Mouse (Mus musculus) megakaryocyte, adult 5-6 weeks (primary cell): Measurements from ENCODE around the gene Tnfrsf22. TPM values are rescaled to one million over a fixed set of nuclear protein-coding genes. Genes with fewer than 3 reads are reported as not detected.

Experiments
- ATAC-seq: 2 replicates; pipeline ENCODE4 v1.8.0; 2016; ENCODE audit warnings: mild to moderate bottlenecking, inconsistent platforms; ENCODE audit not compliant: poor library complexity, severe bottlenecking
- total RNA-seq, 2 experiments: library from RNA; stranded (forward) in 1 of 2; stranded (reverse) in 1 of 2; fragments of 153-499, 151-499 nt in 1 of 2; fragments of 221-1000, 200-1000 nt in 1 of 2; gene quantifications; 2 replicates each; pipeline versions ENCODE4 v1.2.3 to v1.2.4; 2015 to 2017

Tnfrsf22 gene
- total RNA-seq, 2 experiments from 2014 or later, result 1.7 to 2.1 TPM

DNA sequence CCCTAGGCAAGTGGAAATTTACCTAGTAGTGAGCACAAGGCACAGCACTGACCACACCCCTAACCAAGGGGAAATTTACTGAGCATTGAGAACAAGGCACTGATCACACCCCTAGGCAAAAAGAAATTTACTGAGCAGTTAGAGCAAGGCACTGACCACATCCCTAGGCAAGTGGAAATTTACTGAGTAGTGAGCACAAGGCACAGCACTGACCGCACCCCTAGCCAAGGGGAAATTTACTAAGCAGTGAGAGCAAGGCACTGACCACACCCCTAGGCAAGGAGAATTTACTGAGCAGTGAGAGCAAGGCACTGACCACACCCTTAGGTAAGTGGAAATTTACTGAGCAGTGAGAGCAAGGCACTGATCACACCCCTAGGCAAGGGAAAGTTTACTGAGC is 12.8 kb downstream of the Tnfrsf22 start:
- peak; percentile 74 for ATAC-seq

DNA sequence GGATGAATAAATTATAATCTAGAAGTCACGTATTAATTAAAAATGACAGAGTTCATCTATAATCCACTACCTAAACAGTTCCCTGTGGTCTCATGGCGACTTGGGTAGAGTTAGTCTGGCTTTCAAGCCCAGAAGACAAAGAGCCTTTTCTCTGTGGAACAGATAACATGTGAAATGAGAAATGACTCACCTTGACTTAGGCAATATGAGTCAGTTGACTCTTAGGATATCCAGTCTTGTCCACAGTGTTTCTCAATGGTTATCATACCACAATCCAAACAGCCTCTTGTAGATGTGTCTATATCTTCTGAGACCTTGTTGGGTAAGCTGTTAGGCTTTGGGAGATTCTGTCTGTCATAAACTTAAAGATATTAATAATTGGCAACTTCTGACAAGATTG is 18.0 kb downstream of the Tnfrsf22 start:
- ATAC-seq, result no peak

DNA sequence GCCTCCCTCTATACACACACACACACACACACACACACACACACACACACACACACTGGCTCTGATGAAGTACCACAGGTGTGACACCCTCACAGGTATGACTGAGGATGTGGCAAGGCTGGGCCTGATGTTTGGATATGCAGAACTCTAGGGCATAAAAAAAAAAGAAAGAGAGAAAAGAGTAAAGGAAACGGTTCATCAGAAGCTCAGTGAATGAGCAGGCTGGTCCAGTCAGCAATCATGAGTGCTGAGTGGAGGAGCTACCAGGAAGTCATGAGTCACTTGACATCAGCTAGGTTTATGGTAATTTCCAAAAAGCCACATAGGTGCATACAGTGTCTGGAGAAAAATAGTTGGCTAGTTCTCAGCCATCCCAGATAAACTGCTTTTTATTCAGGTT is 20.0 kb downstream of the Tnfrsf22 start:
- 0 out of 2 replicates have a peak, but pooled peaks have one; percentile 11 for ATAC-seq

DNA sequence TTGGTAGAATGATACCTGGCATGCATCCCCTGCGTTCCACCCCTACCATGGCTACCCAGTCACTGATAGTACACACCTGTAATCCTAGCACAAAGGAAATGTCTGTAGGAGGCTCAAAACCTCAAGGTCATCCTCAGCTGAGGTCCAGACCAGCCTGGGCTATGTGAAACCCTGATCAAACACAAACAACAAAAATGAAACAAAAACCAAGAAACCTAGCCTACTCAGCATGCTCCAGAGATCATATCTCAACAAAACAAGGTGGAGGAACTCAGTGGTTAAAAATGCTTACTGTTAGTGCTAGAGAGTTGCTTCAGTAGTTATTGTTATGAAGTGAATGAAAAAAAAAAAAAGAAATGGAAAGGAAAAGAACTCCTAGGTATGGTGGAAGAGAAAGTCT is 20.9 kb downstream of the Tnfrsf22 start, which contains the start of gene Tnfrsf26:
Gene Tnfrsf26, minus strand, starts transcription at position 183 of the 400 bp plus-strand sequence.
- peak; percentile 18; the same call in 1 of the 2 replicates for ATAC-seq

DNA sequence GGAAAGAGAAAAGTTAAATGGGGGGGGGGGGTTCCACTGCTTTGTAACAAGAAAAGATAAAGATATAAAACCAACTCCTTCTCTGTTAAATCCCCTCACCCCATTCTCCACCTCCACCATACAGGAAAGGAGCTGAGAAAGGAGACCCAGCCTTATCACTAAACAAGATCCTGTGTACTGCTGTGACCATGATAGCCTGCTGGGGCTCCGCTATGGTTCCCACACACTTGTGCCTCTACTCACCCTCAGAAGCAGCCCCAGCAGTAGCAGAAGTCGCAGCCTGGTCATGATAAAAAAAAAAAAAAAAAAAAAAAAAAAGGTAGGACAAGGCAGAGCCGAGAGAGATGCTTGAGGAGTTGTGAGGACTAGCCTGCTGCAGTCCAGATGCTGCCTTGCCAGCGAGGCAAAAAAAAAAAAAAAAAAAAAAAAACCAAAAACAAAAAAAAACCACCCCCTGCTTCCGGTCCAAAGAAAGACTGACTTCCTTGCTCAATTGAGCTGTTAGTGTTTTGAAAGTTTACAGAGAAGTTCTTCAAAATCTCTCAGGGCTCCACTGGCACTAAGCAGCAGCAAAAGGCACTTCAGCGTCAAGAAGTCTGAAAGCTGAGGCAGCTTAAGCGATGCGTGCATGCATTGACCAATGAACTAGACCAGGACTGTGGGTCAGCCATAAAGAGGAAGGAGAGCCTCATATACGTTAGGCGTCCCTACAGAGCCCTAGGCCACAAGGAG is 21.7 kb downstream of the Tnfrsf22 start:
- peak; percentile 79 for ATAC-seq

DNA sequence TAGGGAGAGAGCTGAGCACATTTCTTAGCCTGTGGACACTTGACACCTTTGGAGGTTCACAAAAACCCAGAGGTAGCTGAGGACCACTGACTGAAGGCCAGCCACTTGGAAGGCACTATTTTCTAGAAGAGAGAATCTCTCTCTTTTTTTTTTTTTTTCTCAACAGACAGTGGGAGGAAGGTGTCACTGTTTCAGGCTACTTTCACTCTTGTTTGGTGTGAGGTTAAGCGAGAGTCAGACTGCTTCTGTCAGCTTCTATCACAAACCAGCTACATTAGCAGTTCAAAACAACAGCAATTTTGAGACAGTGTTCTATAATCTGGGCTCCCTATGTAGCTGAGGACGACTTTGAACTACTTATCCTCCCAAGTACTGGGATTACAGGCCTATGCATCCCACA is 23.3 kb downstream of the Tnfrsf22 start:
- no peak for ATAC-seq

DNA sequence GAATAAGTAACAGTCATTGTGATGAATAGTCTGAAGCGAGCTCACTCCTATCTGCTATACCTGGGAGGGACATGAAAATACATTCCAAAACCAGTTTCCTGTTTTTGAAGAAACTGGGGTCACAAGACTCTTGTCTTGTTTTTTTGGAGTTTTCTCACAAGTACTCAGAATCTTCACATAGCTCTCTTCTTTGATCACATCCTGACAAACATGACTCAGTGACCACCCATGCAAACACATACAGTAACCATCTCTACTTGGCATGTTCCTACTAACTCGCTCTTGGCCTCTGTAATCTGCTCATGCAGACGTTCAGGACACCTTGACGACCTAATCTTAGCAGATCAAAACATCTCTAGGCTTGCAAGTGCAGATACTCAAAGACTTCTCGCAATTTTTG is 24.3 kb downstream of the Tnfrsf22 start:
- ATAC-seq, result no peak

DNA sequence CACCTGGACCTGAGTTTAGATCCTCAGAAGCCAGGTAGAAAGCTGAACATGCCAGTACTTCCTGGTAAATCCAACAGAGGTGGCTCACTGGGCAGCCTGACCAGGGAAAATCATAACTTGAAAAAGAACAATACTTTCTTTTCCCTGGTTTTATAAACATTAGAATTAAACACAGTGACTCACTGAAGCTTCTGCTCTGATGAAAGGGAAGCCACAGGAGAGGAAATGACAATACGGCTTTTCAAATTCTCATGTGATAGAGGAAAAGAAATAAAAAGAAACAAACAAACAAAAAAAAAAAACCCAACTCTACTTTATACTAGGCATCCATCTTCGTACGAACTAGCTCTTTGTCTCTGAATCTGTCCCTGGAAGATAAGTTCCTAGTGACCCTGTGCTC is 24.9 kb downstream of the Tnfrsf22 start:
- no peak for ATAC-seq

DNA sequence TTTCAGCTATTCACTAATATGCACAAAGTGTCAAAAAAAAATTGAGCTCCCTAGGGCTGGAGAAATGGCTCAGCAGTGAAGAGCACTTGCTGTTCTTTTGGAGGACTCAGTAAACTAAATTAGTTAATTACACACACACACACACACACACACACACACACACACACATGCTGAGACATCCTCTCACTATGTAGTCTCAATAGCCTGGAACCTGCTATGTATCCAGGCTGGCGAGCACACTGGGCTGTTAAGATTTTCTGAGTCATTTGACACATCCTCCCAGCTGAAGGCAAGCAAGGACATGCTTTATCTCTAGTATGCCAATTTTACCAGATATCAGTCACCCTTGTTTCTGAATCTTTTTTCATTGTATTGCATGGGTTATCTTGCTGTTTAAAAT is 28.5 kb downstream of the Tnfrsf22 start:
- no peak for ATAC-seq

DNA sequence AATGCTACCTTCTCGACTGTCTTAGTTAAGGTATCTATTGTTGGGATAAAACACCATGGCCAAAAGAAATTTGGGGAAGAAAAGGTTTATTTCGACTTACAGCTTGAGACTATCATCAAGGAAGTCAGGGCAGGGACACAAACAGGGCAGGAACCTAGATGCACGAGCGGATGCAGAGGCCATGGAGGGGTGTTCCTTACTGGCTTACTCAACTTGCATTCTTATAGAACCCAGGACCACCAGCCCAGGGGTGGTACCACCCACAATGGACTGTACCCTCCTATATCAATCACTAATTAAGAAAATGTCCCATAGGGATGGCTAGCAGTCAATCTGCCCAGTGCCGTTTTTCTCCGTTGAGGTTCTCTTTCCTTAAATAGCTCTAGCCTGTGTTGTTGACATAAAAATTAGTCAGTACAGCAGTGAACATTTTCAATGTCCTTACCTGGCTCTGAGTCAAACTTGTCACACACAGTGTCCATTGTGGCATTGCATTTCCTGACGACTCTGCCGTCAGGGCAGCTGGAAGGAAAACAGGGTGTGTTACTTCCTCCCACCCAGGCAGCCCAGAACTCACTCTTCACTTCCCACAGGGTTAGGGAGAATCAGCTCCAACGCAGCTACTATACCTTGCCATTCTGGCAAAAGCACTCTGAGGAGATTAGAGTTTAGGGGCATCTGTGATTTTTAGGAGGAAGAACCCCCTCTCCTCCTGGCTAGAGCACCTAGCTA is 34.9 kb downstream of the Tnfrsf22 start:
- ATAC-seq, result peak; percentile 85

DNA sequence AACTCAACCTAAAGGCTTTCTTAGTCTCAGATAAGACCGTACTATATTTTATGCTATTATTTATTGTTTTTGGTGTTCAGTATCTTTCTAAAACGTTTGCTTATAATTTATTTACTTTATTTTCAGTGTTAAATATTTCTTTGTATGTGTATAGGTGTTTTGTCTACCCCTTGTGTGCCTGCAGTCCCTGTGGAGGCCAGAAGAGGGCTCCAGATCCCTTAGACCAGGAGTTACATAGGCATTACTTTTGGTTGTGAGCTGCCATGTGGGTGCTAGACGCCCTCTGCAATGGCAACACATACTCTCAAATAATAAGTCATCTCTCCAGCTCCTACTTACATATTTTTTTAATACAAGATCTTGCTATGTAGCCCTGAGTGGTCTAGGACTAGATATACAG is 37.2 kb downstream of the Tnfrsf22 start:
- peak; percentile 64 for ATAC-seq

DNA sequence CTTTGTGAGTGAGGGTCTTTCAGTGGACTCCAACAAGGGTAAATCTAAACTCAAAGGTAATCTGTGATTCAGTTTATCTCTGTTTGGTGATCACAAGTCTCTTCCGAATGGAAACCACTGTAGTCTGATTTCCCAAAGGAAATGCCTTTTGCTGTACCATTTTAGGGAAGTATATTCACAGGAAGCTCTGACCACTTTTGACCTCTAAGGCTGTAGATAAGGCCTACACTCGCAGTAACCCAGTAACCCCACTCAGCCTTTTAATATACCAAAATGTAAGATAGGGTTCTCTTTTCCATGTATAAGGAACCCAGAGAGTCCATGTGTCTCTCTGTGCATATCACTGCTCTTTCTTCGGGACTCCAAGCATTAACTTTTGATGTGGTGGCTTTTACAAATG is 44.1 kb downstream of the Tnfrsf22 start:
- 0 out of 2 replicates have a peak, but pooled peaks have one; percentile 49 for ATAC-seq

DNA sequence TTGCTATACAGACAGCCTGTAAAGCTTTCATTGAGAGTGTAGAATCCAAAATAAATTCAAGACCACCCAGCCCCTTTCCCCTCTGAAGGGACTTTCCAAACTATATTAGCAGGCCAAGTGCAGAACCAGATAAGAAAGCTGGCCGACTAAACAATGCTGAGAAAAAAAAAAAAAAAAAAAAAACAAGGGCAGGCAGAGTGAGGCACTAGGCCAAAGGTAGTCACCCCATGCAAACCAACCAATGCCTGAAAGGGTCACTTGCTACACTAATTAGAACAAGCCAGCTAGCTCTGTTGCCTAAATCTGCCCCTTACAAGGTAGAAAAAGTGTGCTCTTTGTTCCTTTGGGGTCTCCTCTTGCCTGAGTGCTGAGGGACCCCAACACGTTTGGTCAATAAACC is 44.6 kb downstream of the Tnfrsf22 start:
- no peak for ATAC-seq

DNA sequence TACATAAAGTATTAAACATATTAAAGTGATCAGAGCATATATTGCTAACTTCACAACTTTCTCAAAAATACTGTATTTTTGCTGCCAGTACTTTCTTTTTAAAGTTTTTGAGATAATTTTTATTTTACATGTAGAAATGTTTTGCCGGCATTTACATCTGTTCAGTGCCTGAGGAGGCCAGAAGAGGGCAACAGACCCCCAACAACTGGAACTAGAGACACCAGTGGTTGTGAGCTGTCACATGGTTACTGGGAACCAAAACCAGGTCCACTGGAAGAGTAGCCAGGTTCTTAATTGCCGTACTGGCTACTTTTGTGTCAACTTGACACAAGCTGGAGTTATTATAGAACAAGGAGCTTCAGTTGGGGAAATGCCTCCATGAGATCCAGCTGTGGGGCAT is 47.8 kb downstream of the Tnfrsf22 start:
- ATAC-seq, result no peak

DNA sequence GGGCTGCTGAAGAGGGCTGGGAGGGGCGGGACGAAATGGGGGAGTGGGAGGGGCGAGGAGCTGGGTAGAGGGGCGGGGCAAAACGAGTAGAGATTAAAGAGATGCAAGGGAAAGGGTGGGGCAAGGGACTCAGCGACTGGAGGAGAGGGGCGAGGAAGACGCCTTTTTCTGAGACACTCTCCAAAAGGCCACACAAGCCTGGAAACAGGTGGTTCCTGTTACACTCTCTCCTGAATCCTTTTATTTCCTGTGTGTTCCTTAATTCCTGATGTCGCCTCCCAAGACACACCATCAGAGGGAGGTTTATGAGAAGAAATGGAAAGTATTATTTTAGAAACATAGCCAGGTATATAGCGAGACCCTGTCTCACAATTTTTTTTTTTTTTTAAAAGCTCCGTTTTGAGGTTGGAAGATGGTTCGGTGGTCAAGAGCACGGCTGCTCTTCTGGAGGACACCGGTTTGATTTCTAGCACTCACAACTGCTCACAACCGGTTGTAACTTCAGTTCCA is 49.2 kb downstream of the Tnfrsf22 start:
- no peak for ATAC-seq

DNA sequence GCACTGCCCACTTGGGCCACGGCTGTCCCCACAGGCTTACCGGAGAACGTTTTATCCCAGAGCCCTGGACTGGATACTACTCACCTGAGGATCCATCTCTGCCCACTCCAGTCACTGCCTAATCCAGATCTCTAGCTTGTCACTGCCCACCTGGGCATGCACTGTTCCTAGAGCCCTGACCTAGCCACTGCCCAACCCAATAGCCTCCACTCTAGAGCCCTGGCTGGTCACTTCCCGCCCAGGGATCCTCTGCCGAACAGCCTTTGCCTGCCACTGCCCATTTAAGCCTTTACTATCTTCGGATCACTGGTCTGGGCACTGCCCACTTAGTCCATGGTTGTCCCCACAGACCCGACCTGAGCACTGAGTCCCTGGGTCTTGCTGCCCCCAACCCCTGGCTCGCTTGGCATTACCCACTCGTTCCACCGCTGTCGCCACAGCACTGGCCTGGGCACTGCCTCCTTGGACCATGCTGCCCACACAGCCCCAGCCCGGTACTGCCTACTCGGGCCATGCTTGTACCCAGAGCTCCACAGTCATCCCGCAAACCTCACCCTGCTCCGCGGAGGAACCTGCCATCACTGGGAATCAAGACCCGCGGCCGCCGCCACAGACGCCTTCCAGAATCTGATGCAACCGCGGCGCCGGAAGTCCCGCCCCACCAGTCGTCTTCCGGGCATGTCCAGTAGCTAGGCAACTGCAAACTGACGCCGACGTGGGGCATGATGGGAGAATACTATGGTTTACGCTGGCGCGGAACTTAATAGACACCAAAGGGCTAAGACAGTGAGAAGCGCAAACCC is 49.8 kb downstream of the Tnfrsf22 start, which contains the start of gene Cars:
Gene Cars, minus strand, starts transcription at position 663 of the 803 bp plus-strand sequence.
- ATAC-seq, result peak; percentile 96

DNA sequence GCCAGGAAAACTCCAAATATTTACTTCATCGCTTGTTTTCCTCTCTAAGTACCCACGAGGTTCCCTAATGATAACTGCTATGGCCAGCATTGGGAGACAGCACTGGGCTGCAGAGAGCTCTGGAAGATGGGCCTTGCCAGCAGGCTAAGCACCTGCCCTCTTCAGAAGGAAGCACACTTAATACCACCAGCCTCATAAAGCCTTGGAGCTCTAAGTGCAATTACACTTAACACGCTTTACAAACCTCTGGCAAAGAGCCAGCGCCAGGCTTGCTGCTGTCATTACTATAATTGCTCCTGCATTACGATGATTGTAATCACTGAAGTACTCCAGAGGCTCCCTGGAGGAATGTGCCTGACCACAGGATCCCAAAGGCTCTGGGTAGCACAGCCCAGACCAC is 54.6 kb downstream of the Tnfrsf22 start:
- no peak for ATAC-seq

DNA sequence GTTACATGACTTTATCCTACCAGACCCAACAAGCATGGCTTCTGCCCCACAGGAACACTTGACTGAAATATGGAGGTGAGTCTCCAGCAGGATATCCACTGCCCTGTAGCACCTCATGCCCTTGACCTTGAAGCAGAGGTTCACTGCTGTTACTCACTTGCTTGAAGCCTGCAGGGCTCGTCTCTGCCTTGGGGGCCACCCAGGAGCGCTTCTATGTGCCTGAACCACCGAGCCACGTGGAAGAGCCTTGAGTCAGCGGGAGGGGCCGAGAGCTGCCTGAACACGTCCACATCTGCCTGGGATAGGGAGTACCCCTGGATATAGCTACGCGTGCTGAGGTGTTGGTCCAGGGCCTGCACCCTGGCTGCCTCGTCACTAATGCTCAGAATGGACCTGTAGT is 57.2 kb downstream of the Tnfrsf22 start:
- ATAC-seq, result no peak

DNA sequence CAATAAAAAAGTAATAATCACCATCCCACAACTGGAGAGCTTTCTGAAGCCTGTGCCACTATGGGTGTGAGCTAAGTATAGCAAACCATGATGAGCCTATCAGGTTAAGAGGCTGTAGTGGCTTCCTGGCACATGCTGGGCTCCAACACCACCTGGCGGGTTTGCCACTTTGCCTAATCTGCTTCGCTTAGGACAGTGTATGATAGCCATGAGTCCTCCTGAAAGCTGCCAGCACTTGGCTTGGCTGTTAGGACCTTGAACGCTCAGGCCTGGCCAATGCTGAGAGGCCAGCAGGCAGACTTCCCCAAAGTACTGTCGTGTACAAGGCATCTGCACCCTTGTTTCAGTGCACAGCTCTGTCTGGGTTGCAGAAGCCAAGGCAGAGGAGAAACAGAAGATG is 61.5 kb downstream of the Tnfrsf22 start:
- no peak for ATAC-seq

DNA sequence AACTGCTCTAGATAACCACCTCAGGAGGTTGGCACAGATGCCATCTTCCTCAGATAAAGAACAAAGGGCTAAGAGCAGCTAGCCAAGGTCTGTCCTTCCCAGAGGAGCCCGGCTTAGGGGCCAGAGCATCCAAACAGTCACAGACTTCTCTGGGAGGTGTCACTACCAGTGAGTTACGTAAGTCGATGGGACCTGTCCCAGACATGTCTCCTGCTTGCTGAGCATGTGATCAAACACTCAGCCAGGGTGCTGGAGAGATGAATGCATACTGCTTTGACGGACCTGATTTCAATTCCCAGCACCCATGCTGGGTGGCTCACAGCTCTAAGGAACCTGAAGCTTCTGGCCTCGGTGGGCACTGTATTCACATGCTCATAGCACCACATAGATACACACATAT is 61.9 kb downstream of the Tnfrsf22 start:
- ATAC-seq, result no peak
